Mouse (Mus musculus): ENCODE data around the gene Hirip3. TPM values are rescaled to one million over a fixed set of nuclear protein-coding genes. Genes with fewer than 3 reads are reported as not detected.

Gene Hirip3
- polyA plus RNA-seq, 1 experiment = 107 TPM

GRCm38 (mm10) chr7:126905590-126905989 is 43.8 kb downstream of the Hirip3 start:
- TF ChIP-seq CTCF (IDR thresholded peaks at IDR 0.05; ENCODE audit: control insufficient read depth, insufficient read depth, low read length) (no peak), POLR2A (IDR thresholded peaks at IDR 0.05; ENCODE audit: borderline replicate concordance, control insufficient read depth, low read depth, low read length) (no peak)
- H3K27ac ChIP-seq (ENCODE audit: control insufficient read depth, insufficient read depth, low read depth, low read length, poor library complexity) = no peak overlapping the region
- 32% methylated on average over 3 of the region's 3 CpGs for WGBS
- H3K4me3 ChIP-seq (replicated peaks; ENCODE audit: control insufficient read depth, low read depth, low read length) = no peak overlapping the region
- no peaks in the 10 kb centered on the region for H3K4me1 ChIP-seq (ENCODE audit: control insufficient read depth, insufficient read depth, low read length)

GRCm38 (mm10) chr7:126914844-126915243 is 53.1 kb downstream of the Hirip3 start:
- Histone ChIP-seq H3K4me3 (replicated peaks; ENCODE audit: control insufficient read depth, low read depth, low read length) (no peak overlapping the region), H3K27ac (ENCODE audit: control insufficient read depth, insufficient read depth, low read depth, low read length, poor library complexity) (no peak overlapping the region), H3K4me1 (ENCODE audit: control insufficient read depth, insufficient read depth, low read length) (peaks cover 3% of the 10 kb centered on the region)
- WGBS = 63% methylated on average over 3 of the region's 3 CpGs
- TF ChIP-seq CTCF (IDR thresholded peaks at IDR 0.05; ENCODE audit: control insufficient read depth, insufficient read depth, low read length) (no peak), POLR2A (IDR thresholded peaks at IDR 0.05; ENCODE audit: borderline replicate concordance, control insufficient read depth, low read depth, low read length) (no peak)

Other genes with a start within 250 kb of the Hirip3 start
- 28.1 and 37.6 TPM in 2 replicates for gene Nupr1, start 231.1 kb upstream of the Hirip3 start, polyA plus RNA-seq (2011; ENCODE audit: insufficient read depth, insufficient read length, low replicate concordance, missing spikeins)
- 25.8 and 27.0 TPM in 2 replicates for gene Sgf29, start 212.7 kb upstream of the Hirip3 start, polyA plus RNA-seq (2011; ENCODE audit: insufficient read depth, insufficient read length, low replicate concordance, missing spikeins)
- 14.2 and 34.1 TPM in 2 replicates for gene Sult1a1, start 185.5 kb upstream of the Hirip3 start, polyA plus RNA-seq (2011; ENCODE audit: insufficient read depth, insufficient read length, low replicate concordance, missing spikeins)
- 77.8 and 182 TPM in 2 replicates for gene Bola2, start 166.6 kb upstream of the Hirip3 start, polyA plus RNA-seq (2011; ENCODE audit: insufficient read depth, insufficient read length, low replicate concordance, missing spikeins)
- 5.0 and 11.1 TPM in 2 replicates for gene Slx1b, start 166.2 kb upstream of the Hirip3 start, polyA plus RNA-seq (2011; ENCODE audit: insufficient read depth, insufficient read length, low replicate concordance, missing spikeins)
- gene Coro1a, start 154.2 kb upstream of the Hirip3 start, polyA plus RNA-seq (2011; ENCODE audit: insufficient read depth, insufficient read length, low replicate concordance, missing spikeins) = 370 and 776 TPM in 2 replicates
- gene Mapk3, start 102.4 kb upstream of the Hirip3 start, polyA plus RNA-seq (2011; ENCODE audit: insufficient read depth, insufficient read length, low replicate concordance, missing spikeins) = 78.4 and 117 TPM in 2 replicates
- gene Gdpd3, start 95.6 kb upstream of the Hirip3 start, polyA plus RNA-seq (2011; ENCODE audit: insufficient read depth, insufficient read length, low replicate concordance, missing spikeins) = 20.1 and 40.1 TPM in 2 replicates
- 236 and 411 TPM in 2 replicates for gene Ypel3, start 85.0 kb upstream of the Hirip3 start, polyA plus RNA-seq (2011; ENCODE audit: insufficient read depth, insufficient read length, low replicate concordance, missing spikeins)
- gene Tbx6, start 80.5 kb upstream of the Hirip3 start, polyA plus RNA-seq (2011; ENCODE audit: insufficient read depth, insufficient read length, low replicate concordance, missing spikeins) = 7.5 and 13.7 TPM in 2 replicates
- 90.6 and 130 TPM in 2 replicates for gene Ppp4c, start 69.5 kb upstream of the Hirip3 start, polyA plus RNA-seq (2011; ENCODE audit: insufficient read depth, insufficient read length, low replicate concordance, missing spikeins)
- 1.9 TPM in 1 of 2 replicates, not detected in the other for gene Fam57b, start 64.3 kb upstream of the Hirip3 start, polyA plus RNA-seq (2011; ENCODE audit: insufficient read depth, insufficient read length, low replicate concordance, missing spikeins)
- gene 4930451I11Rik, start 30.3 kb upstream of the Hirip3 start, polyA plus RNA-seq (2011; ENCODE audit: insufficient read depth, insufficient read length, low replicate concordance, missing spikeins) = not detected in 2 replicates
- gene Doc2a, start 14.6 kb upstream of the Hirip3 start, polyA plus RNA-seq (2011; ENCODE audit: insufficient read depth, insufficient read length, low replicate concordance, missing spikeins) = not detected in 2 replicates
- gene Ino80e, start 405 bp downstream of the Hirip3 start, polyA plus RNA-seq (2011; ENCODE audit: insufficient read depth, insufficient read length, low replicate concordance, missing spikeins) = 38.1 and 59.7 TPM in 2 replicates
- 113 and 149 TPM in 2 replicates for gene Taok2, start 22.7 kb downstream of the Hirip3 start, polyA plus RNA-seq (2011; ENCODE audit: insufficient read depth, insufficient read length, low replicate concordance, missing spikeins)
- gene Tmem219, start 60.9 kb downstream of the Hirip3 start, polyA plus RNA-seq (2011; ENCODE audit: insufficient read depth, insufficient read length, low replicate concordance, missing spikeins) = 39.9 and 76.2 TPM in 2 replicates
- gene Kctd13, start 66.9 kb downstream of the Hirip3 start, polyA plus RNA-seq (2011; ENCODE audit: insufficient read depth, insufficient read length, low replicate concordance, missing spikeins) = 4.0 and 17.3 TPM in 2 replicates
- not detected in 2 replicates for gene Asphd1, start 87.6 kb downstream of the Hirip3 start, polyA plus RNA-seq (2011; ENCODE audit: insufficient read depth, insufficient read length, low replicate concordance, missing spikeins)
- gene Sez6l2, start 88.6 kb downstream of the Hirip3 start, polyA plus RNA-seq (2011; ENCODE audit: insufficient read depth, insufficient read length, low replicate concordance, missing spikeins) = 0.83 and 3.5 TPM in 2 replicates
- gene Cdipt, start 113.9 kb downstream of the Hirip3 start, polyA plus RNA-seq (2011; ENCODE audit: insufficient read depth, insufficient read length, low replicate concordance, missing spikeins) = 51.4 and 89.1 TPM in 2 replicates
- 2.3 and 2.4 TPM in 2 replicates for gene Cdiptos, start 114.1 kb downstream of the Hirip3 start, polyA plus RNA-seq (2011; ENCODE audit: insufficient read depth, insufficient read length, low replicate concordance, missing spikeins)
- gene Mvp, start 152.6 kb downstream of the Hirip3 start, polyA plus RNA-seq (2011; ENCODE audit: insufficient read depth, insufficient read length, low replicate concordance, missing spikeins) = 6.3 and 15.1 TPM in 2 replicates
- not detected in 2 replicates for gene Pagr1b, start 154.5 kb downstream of the Hirip3 start, polyA plus RNA-seq (2011; ENCODE audit: insufficient read depth, insufficient read length, low replicate concordance, missing spikeins)
- gene Pagr1a, start 155.4 kb downstream of the Hirip3 start, polyA plus RNA-seq (2011; ENCODE audit: insufficient read depth, insufficient read length, low replicate concordance, missing spikeins) = 20.4 TPM in 1 of 2 replicates, not detected in the other
- 11.2 and 52.5 TPM in 2 replicates for gene Gm42742, start 159.1 kb downstream of the Hirip3 start, polyA plus RNA-seq (2011; ENCODE audit: insufficient read depth, insufficient read length, low replicate concordance, missing spikeins)
- gene Prrt2, start 159.2 kb downstream of the Hirip3 start, polyA plus RNA-seq (2011; ENCODE audit: insufficient read depth, insufficient read length, low replicate concordance, missing spikeins) = 5.3 TPM in 1 of 2 replicates, not detected in the other
- gene Maz, start 165.1 kb downstream of the Hirip3 start, polyA plus RNA-seq (2011; ENCODE audit: insufficient read depth, insufficient read length, low replicate concordance, missing spikeins) = 153 and 314 TPM in 2 replicates
- gene Kif22, start 180.5 kb downstream of the Hirip3 start, polyA plus RNA-seq (2011; ENCODE audit: insufficient read depth, insufficient read length, low replicate concordance, missing spikeins) = 114 and 164 TPM in 2 replicates
- gene Zg16, start 225.4 kb downstream of the Hirip3 start, polyA plus RNA-seq (2011; ENCODE audit: insufficient read depth, insufficient read length, low replicate concordance, missing spikeins) = 3.1 TPM in 1 of 2 replicates, not detected in the other
- 13.6 and 36.8 TPM in 2 replicates for gene AI467606, start 229.4 kb downstream of the Hirip3 start, polyA plus RNA-seq (2011; ENCODE audit: insufficient read depth, insufficient read length, low replicate concordance, missing spikeins)